Mouse (Mus musculus) midbrain, postnatal 0 days (tissue): ENCODE results near the gene Lypd6. TPM values are rescaled to one million over a fixed set of nuclear protein-coding genes. Genes with fewer than 3 reads are reported as not detected.

Experiments used
- ATAC-seq: fragments of 200-750 bp; cut with Nextera tagmentation; 2 replicates; pipeline ENCODE4 v1.8.0; 2017; ENCODE audit warnings: moderate number of reproducible peaks, mild to moderate bottlenecking, moderate TSS enrichment, moderate library complexity; ENCODE audit not compliant: low FRiP score
- DNase-seq: peaks from one replicate; pipeline ENCODE4 v3.0.0-alpha.2; 2015; ENCODE audit warnings: low spot score
- H3K27ac ChIP-seq: fragments of 300-500 bp; sonication (generic); 2 replicates; pipeline ENCODE4 v1.5.1; 2014; ENCODE audit warnings: low read depth, mild to moderate bottlenecking, low read length, mixed read lengths
- H3K27me3 ChIP-seq: fragments of 300-500 bp; sonication (generic); 2 replicates; pipeline ENCODE4 v1.6.1; 2014; ENCODE audit warnings: low read length, control low read depth, mixed read lengths; ENCODE audit not compliant: insufficient read depth
- H3K36me3 ChIP-seq: fragments of 300-500 bp; sonication (generic); 2 replicates; pipeline ENCODE4 v1.6.1; 2014; ENCODE audit warnings: low read length, control low read depth, mixed read lengths; ENCODE audit not compliant: insufficient read depth
- H3K4me1 ChIP-seq: fragments of 300-500 bp; sonication (generic); 2 replicates; pipeline ENCODE4 v1.6.1; 2014; ENCODE audit warnings: mild to moderate bottlenecking, control low read depth, antibody characterized with exemption, low read length, mixed read lengths; ENCODE audit not compliant: insufficient read depth
- H3K4me2 ChIP-seq: fragments of 300-500 bp; sonication (generic); 2 replicates; pipeline ENCODE4 v1.6.1; 2014; ENCODE audit warnings: low read depth, mild to moderate bottlenecking, low read length, mixed read lengths; ENCODE audit not compliant: poor library complexity, severe bottlenecking
- H3K4me3 ChIP-seq: fragments of 300-500 bp; sonication (generic); 2 replicates; pipeline ENCODE4 v1.5.1; 2014; ENCODE audit warnings: low read depth, mild to moderate bottlenecking, low read length, moderate library complexity
- H3K9ac ChIP-seq: fragments of 300-500 bp; sonication (generic); replicated peaks from 2 replicates; pipeline ENCODE4 v1.6.1; 2014; ENCODE audit warnings: mild to moderate bottlenecking, low read length, moderate library complexity, mixed read lengths; ENCODE audit not compliant: poor library complexity, severe bottlenecking
- H3K9me3 ChIP-seq: fragments of 300-500 bp; sonication (generic); 2 replicates; pipeline ENCODE4 v1.6.1; 2016; ENCODE audit warnings: low read length, control low read depth
- CTCF ChIP-seq: IDR thresholded peaks from 2 replicates; pipeline ENCODE4 v1.5.1; 2016; ENCODE audit warnings: antibody characterized with exemption, mild to moderate bottlenecking
- WGBS: fragments of 180-500 bp; shearing (Covaris S2); extraction: QIAGEN DNeasy Blood & Tissue Kit; methylation state at CpG from one replicate; pipeline ENCODE4 v1.1.7; 2014; 5-methylcytosine and 5-hydroxymethylcytosine counted together
- polyA plus RNA-seq: library from polyadenylated mRNA; unstranded; fragments of >200 nt; fragmentation: Nextera tagmentation; extraction: Ambion mirVana; gene quantifications from 2 replicates; pipeline ENCODE4 v1.2.1, GENCODE M21; 2015
- total RNA-seq: library from RNA; depleted of rRNA; stranded (reverse); fragments of >200 nt; gene quantifications from 2 replicates; pipeline ENCODE4 v1.2.3, GENCODE M21; 2014

The Lypd6 gene
- total and polyA plus RNA-seq, 2 experiments from 2014 or later = 20.4 to 29.5 TPM

- no peak overlapping the region for H3K4me3 ChIP-seq
- no peak overlapping the region for H3K9ac ChIP-seq
- TF ChIP-seq CTCF = no peak
- WGBS = 61% methylated on average over 9 of the region's 9 CpGs
- H3K36me3 ChIP-seq = no peaks in the 10 kb centered on the region
- H3K27ac ChIP-seq = no peak overlapping the region
- peaks cover 3% of the 10 kb centered on the region; the same call in 1 of the 2 replicates for H3K4me1 ChIP-seq
- ATAC-seq (peak; percentile 63; the same call in 1 of the 2 replicates), DNase-seq (peak; percentile 86)
- H3K27me3 ChIP-seq = no peaks in the 10 kb centered on the region
- H3K9me3 ChIP-seq = no peaks in the 10 kb centered on the region
- no peak overlapping the region for H3K4me2 ChIP-seq
Observed at GRCm38 (mm10) chr2:50127513-50128175, 61.4 kb downstream of the Lypd6 start.

GRCm38 (mm10) chr2:50128322-50129277 is 62.4 kb downstream of the Lypd6 start:
- WGBS = 38% methylated on average over 12 of the region's 12 CpGs
- peak; percentile 22; the same call in 1 of the 2 replicates for TF ChIP-seq CTCF
- Histone ChIP-seq H3K4me2 (no peak overlapping the region), H3K4me1 (peaks cover 3% of the 10 kb centered on the region; the same call in 1 of the 2 replicates), H3K27ac (no peak overlapping the region), H3K36me3 (no peaks in the 10 kb centered on the region), H3K27me3 (no peaks in the 10 kb centered on the region), H3K9ac (no peak overlapping the region), H3K4me3 (no peak overlapping the region), H3K9me3 (no peaks in the 10 kb centered on the region)
- DNase-seq (peak; percentile 48), ATAC-seq (no peak)

GRCm38 (mm10) chr2:50130674-50131073 is 64.4 kb downstream of the Lypd6 start:
- WGBS = 85% methylated on average over 3 of the region's 3 CpGs
- TF ChIP-seq CTCF = no peak

GRCm38 (mm10) chr2:50143672-50144071 is 77.4 kb downstream of the Lypd6 start:
- no peak for DNase-seq
- H3K4me3 ChIP-seq = no peak overlapping the region
- 60% methylated on average over 6 of the region's 6 CpGs for WGBS

More at GRCm38 (mm10) chr2:50130674-50131073, 64.4 kb downstream of the Lypd6 start:
- H3K36me3 ChIP-seq = no peaks in the 10 kb centered on the region
- H3K9me3 ChIP-seq = no peaks in the 10 kb centered on the region
- H3K4me2 ChIP-seq = no peak overlapping the region
- DNase-seq = no peak
- no peak overlapping the region for H3K27ac ChIP-seq
- H3K4me3 ChIP-seq = no peak overlapping the region
- H3K9ac ChIP-seq = no peak overlapping the region
- ATAC-seq = no peak
- no peaks in the 10 kb centered on the region for H3K27me3 ChIP-seq
- peaks cover 3% of the 10 kb centered on the region; the same call in 1 of the 2 replicates for H3K4me1 ChIP-seq

GRCm38 (mm10) chr2:50147308-50147707 is 81.1 kb downstream of the Lypd6 start:
- H3K4me3 ChIP-seq = no peak overlapping the region
- DNase-seq = no peak
- no peaks in the 10 kb centered on the region for H3K27me3 ChIP-seq
- H3K36me3 ChIP-seq = no peaks in the 10 kb centered on the region
- no peak for ATAC-seq
- no peak for TF ChIP-seq CTCF
- WGBS = 82% methylated on average over 9 of the region's 9 CpGs
- H3K4me2 ChIP-seq = no peak overlapping the region
- H3K9me3 ChIP-seq = no peaks in the 10 kb centered on the region
- no peak overlapping the region for H3K9ac ChIP-seq
- H3K27ac ChIP-seq = no peak overlapping the region
- H3K4me1 ChIP-seq = no peaks in the 10 kb centered on the region; the same call in 1 of the 2 replicates

More at GRCm38 (mm10) chr2:50143672-50144071, 77.4 kb downstream of the Lypd6 start:
- Histone ChIP-seq H3K4me1 (no peaks in the 10 kb centered on the region; the same call in 1 of the 2 replicates), H3K4me2 (no peak overlapping the region), H3K27me3 (no peaks in the 10 kb centered on the region), H3K36me3 (no peaks in the 10 kb centered on the region), H3K9ac (no peak overlapping the region), H3K9me3 (no peaks in the 10 kb centered on the region), H3K27ac (no peak overlapping the region)
- no peak for TF ChIP-seq CTCF
- no peak for ATAC-seq
